Mouse (Mus musculus) liver, embryonic 16.5 days (tissue): Measurements from ENCODE around the gene Fcrl6. TPM values are rescaled to one million over a fixed set of nuclear protein-coding genes. Genes with fewer than 3 reads are reported as not detected.

Source experiments
- polyA plus RNA-seq: library from polyadenylated mRNA; unstranded; fragments of >200 nt; fragmentation: Nextera tagmentation; extraction: Ambion mirVana; gene quantifications from 2 replicates; pipeline ENCODE4 v1.2.1, GENCODE M21; 2015

Gene Fcrl6
- polyA plus RNA-seq, 1 experiment from 2014 or later = 0.17 TPM

Other genes starting within 250 kb of the Fcrl6 start
- 1.7 and 1.8 TPM in 2 replicates for gene Pigm, start 226.0 kb downstream of the Fcrl6 start, polyA plus RNA-seq
- 1.0 and 1.1 TPM in 2 replicates for gene Slamf9, start 127.2 kb downstream of the Fcrl6 start, polyA plus RNA-seq
- gene Igsf9, start 120.8 kb downstream of the Fcrl6 start, polyA plus RNA-seq = 0.81 and 2.5 TPM in 2 replicates
- gene Tagln2, start 102.5 kb downstream of the Fcrl6 start, polyA plus RNA-seq = 112 and 113 TPM in 2 replicates
- gene Cfap45, start 81.8 kb downstream of the Fcrl6 start, polyA plus RNA-seq = 0.21 and 0.40 TPM in 2 replicates
- 0.05 TPM in 1 of 2 replicates, not detected in the other for gene Vsig8, start 46.6 kb downstream of the Fcrl6 start, polyA plus RNA-seq
- gene Slamf8, start 12.0 kb downstream of the Fcrl6 start, polyA plus RNA-seq = 0.11 and 0.15 TPM in 2 replicates
- 5.4 and 5.6 TPM in 2 replicates for gene Dusp23, start 30.4 kb upstream of the Fcrl6 start, polyA plus RNA-seq
- gene Crp, start 95.5 kb upstream of the Fcrl6 start, polyA plus RNA-seq = 74.8 and 74.9 TPM in 2 replicates